Comparison of ENCODE assay signal across 8 mouse cellular contexts in genomic region chr4:132842970-132843704, GRCm38 (mm10). TPM values are rescaled to one million over a fixed set of nuclear protein-coding genes. Genes with fewer than 3 reads are reported as not detected.
A peak's percentile ranks its signal among the peaks of the same experiment; 100 is the strongest.
DNase-seq lines count a peak whose midpoint lies in the region; ATAC-seq lines count a peak whose summit lies in the region.

TSS of gene Ppp1r8 (minus strand) at chr4:132843169.

- under 1% methylated on average over 40 of the region's 40 CpGs for WGBS in heart, embryonic 10.5 days
- WGBS in kidney, embryonic 15.5 days: under 1% methylated on average over 40 of the region's 40 CpGs

- ATAC-seq in erythroblast, adult 5-6 weeks (replicated peaks; ENCODE audit: low FRiP score, poor library complexity, severe bottlenecking): peak; percentile 96
- ATAC-seq in kidney, embryonic 15.5 days (replicated peaks; ENCODE audit: low FRiP score): peak; percentile 99
- ATAC-seq in monocyte, adult 5-6 weeks (replicated peaks; ENCODE audit: insufficient number of reproducible peaks, low FRiP score, low TSS enrichment, poor library complexity, severe bottlenecking): peak; percentile 89

- peak within 1 kb of the TSS; percentile 87 for H3K9ac ChIP-seq in kidney, embryonic 15.5 days

- H3K4me2 ChIP-seq in kidney, embryonic 15.5 days: peak within 1 kb of the TSS; percentile 70

- H3K4me3 ChIP-seq in heart, embryonic 10.5 days: peak within 1 kb of the TSS; percentile 91
- H3K4me3 ChIP-seq in kidney, embryonic 15.5 days (replicated peaks): peak within 1 kb of the TSS; percentile 82

- peaks cover 37% of the 10 kb centered on the region for H3K36me3 ChIP-seq in heart, embryonic 10.5 days
- H3K36me3 ChIP-seq in kidney, embryonic 15.5 days: peaks cover 26% of the 10 kb centered on the region

- DNase-seq in B cell, adult 2 months: peak; percentile 80 to 81
- DNase-seq in brain, adult 2 months (ENCODE audit: low read depth, low spot score): peak; percentile 98
- DNase-seq in heart, embryonic 10.5 days (ENCODE audit: low spot score): peak; percentile 97
- peak; percentile 90 for DNase-seq in liver
- peak; percentile 83 to 89 for DNase-seq in spleen, postnatal 4 days (ENCODE audit: low spot score in 2 of 2)

- peak within 1 kb of the TSS; percentile 91 for H3K27ac ChIP-seq in heart, embryonic 10.5 days
- peak within 1 kb of the TSS; percentile 81 for H3K27ac ChIP-seq in kidney, embryonic 15.5 days

- H3K4me1 ChIP-seq in heart, embryonic 10.5 days: peaks cover 7% of the 10 kb centered on the region
- H3K4me1 ChIP-seq in kidney, embryonic 15.5 days: peaks cover 14% of the 10 kb centered on the region

- no peaks in the 10 kb centered on the region for H3K9me3 ChIP-seq in heart, embryonic 10.5 days
- no peaks in the 10 kb centered on the region for H3K9me3 ChIP-seq in kidney, embryonic 15.5 days (replicated peaks)

- no peaks in the 10 kb centered on the region for H3K27me3 ChIP-seq in heart, embryonic 10.5 days (ENCODE audit: insufficient read depth, poor library complexity, severe bottlenecking)
- H3K27me3 ChIP-seq in kidney, embryonic 15.5 days: no peaks in the 10 kb centered on the region

RNA-seq across cellular contexts. Expression of gene Ppp1r8, which starts in this region (rescaled TPM):
- 8.8 and 12.5 TPM in 2 replicates for total RNA-seq in erythroblast, adult 5-6 weeks (2015; ENCODE audit: low replicate concordance)
- total RNA-seq in erythroblast, adult 5-6 weeks (2017; ENCODE audit: low replicate concordance): 12.5 and 15.1 TPM in 2 replicates
- polyA plus RNA-seq in heart, embryonic 10.5 days (2016; fragmentation: Nextera tagmentation; extraction: Ambion mirVana): 43.1 and 49.1 TPM in 2 replicates
- polyA plus RNA-seq in kidney, embryonic 15.5 days (2015; fragmentation: Nextera tagmentation; extraction: Ambion mirVana): 62.6 and 66.5 TPM in 2 replicates
- total RNA-seq in monocyte, adult 5-6 weeks (2017): 38.1 to 54.2 TPM (median 52.6 TPM) in 3 replicates

Comparison
In these comparisons a context has a peak if more than half of its experiments do, and no peak if none do; other contexts are left out.
1. Peak in every context shown above with its lines: DNase-seq, ATAC-seq, H3K4me3 ChIP-seq and H3K27ac ChIP-seq.